Mouse (Mus musculus) brain, embryonic 14.5 days (tissue): ENCODE data around the gene H1f0. TPM values are rescaled to one million over a fixed set of nuclear protein-coding genes. Genes with fewer than 3 reads are reported as not detected.

Experiments
- DNase-seq: peaks from one replicate; pipeline ENCODE4 v3.0.0-alpha.2; 2011; ENCODE audit warnings: low read depth
- CTCF ChIP-seq: fragments of 200-500 bp; IDR thresholded peaks from 2 replicates; pipeline ENCODE4 v1.5.1; 2012; ENCODE audit warnings: inconsistent platforms, mild to moderate bottlenecking, moderate library complexity, borderline replicate concordance; ENCODE audit not compliant: insufficient read depth, insufficient read length; ENCODE audit errors: extremely low read depth
- POLR2A ChIP-seq: fragments of 200-500 bp; IDR thresholded peaks from 2 replicates; pipeline ENCODE4 v1.6.1; 2012; ENCODE audit warnings: mild to moderate bottlenecking, inconsistent platforms, borderline replicate concordance; ENCODE audit not compliant: poor library complexity, insufficient read depth, insufficient read length, severe bottlenecking; ENCODE audit errors: extremely low read depth
- polyA plus RNA-seq: library from polyadenylated mRNA; depleted of rRNA; stranded (reverse); fragments of >200 nt; gene quantifications from 2 replicates; pipeline ENCODE4 v1.2.3, GENCODE M21; 2012

H1f0 gene
- polyA plus RNA-seq, 1 experiment: 198 TPM

GRCm38 (mm10) chr15:78990970-78991525, 37.2 kb upstream of the H1f0 start:
- DNase-seq: no peak
- TF ChIP-seq POLR2A: no peak
- TF ChIP-seq CTCF: no peak

GRCm38 (mm10) chr15:78992235-78992634, 36.0 kb upstream of the H1f0 start:
- TF ChIP-seq POLR2A (no peak), CTCF (peak; percentile 15; the same call in 1 of the 2 replicates)

GRCm38 (mm10) chr15:78992925-78993324, 35.3 kb upstream of the H1f0 start:
- no peak for DNase-seq
- no peak for TF ChIP-seq CTCF
- TF ChIP-seq POLR2A: no peak

More at GRCm38 (mm10) chr15:78992235-78992634, 36.0 kb upstream of the H1f0 start:
- DNase-seq: no peak

- no peak for TF ChIP-seq POLR2A
- no peak for TF ChIP-seq CTCF
- DNase-seq: no peak
Measured at GRCm38 (mm10) chr15:78995916-78996315, 32.3 kb upstream of the H1f0 start.

GRCm38 (mm10) chr15:78996663-78997062, 31.6 kb upstream of the H1f0 start:
- TF ChIP-seq POLR2A: no peak
- no peak for TF ChIP-seq CTCF
- no peak for DNase-seq

- no peak for DNase-seq
- TF ChIP-seq CTCF (no peak), POLR2A (no peak)
Measured at GRCm38 (mm10) chr15:78998348-78998747, 29.9 kb upstream of the H1f0 start.

GRCm38 (mm10) chr15:78999586-78999985, 28.7 kb upstream of the H1f0 start:
- TF ChIP-seq POLR2A (no peak), CTCF (no peak)
- DNase-seq: no peak

GRCm38 (mm10) chr15:79000357-79000791, 27.9 kb upstream of the H1f0 start:
- TF ChIP-seq POLR2A (no peak), CTCF (no peak)
- DNase-seq: no peak

GRCm38 (mm10) chr15:79001559-79001958, 26.7 kb upstream of the H1f0 start:
- DNase-seq: no peak
- no peak for TF ChIP-seq POLR2A
- no peak for TF ChIP-seq CTCF

GRCm38 (mm10) chr15:79002036-79002435, 26.2 kb upstream of the H1f0 start:
- no peak for DNase-seq
- no peak for TF ChIP-seq POLR2A
- no peak for TF ChIP-seq CTCF

GRCm38 (mm10) chr15:79003079-79003478, 25.2 kb upstream of the H1f0 start:
- DNase-seq: no peak

GRCm38 (mm10) chr15:79005581-79005980, 22.7 kb upstream of the H1f0 start:
- no peak for DNase-seq
- no peak for TF ChIP-seq POLR2A

More at GRCm38 (mm10) chr15:79003079-79003478, 25.2 kb upstream of the H1f0 start:
- TF ChIP-seq POLR2A (no peak), CTCF (no peak)
